Mouse (Mus musculus) embryonic facial prominence, embryonic 12.5 days (tissue): ENCODE data around the gene Ndufa4l2. TPM values are rescaled to one million over a fixed set of nuclear protein-coding genes. Genes with fewer than 3 reads are reported as not detected.
A peak's percentile ranks its signal among the peaks of the same experiment; 100 is the strongest.

ENCODE experiments used
- ATAC-seq: fragments of 200-750 bp; cut with Nextera tagmentation; 2 replicates; pipeline ENCODE4 v1.8.0; 2017; ENCODE audit not compliant: insufficient number of reproducible peaks, insufficient read depth, low FRiP score, low TSS enrichment
- H3K27ac ChIP-seq: fragments of 300-500 bp; sonication (generic); 2 replicates; pipeline ENCODE4 v1.5.1; 2016; ENCODE audit warnings: mild to moderate bottlenecking
- H3K27me3 ChIP-seq: fragments of 300-500 bp; sonication (generic); 2 replicates; pipeline ENCODE4 v1.6.1; 2016; ENCODE audit warnings: mild to moderate bottlenecking, moderate library complexity
- H3K36me3 ChIP-seq: fragments of 300-500 bp; sonication (generic); 2 replicates; pipeline ENCODE4 v1.6.1; 2016; ENCODE audit warnings: mild to moderate bottlenecking
- H3K4me1 ChIP-seq: fragments of 300-500 bp; sonication (generic); 2 replicates; pipeline ENCODE4 v1.6.1; 2016
- H3K4me2 ChIP-seq: fragments of 300-500 bp; sonication (generic); replicated peaks from 2 replicates; pipeline ENCODE4 v1.6.1; 2016; ENCODE audit warnings: mild to moderate bottlenecking, moderate library complexity
- H3K4me3 ChIP-seq: fragments of 300-500 bp; sonication (generic); 2 replicates; pipeline ENCODE4 v1.5.1; 2016; ENCODE audit warnings: mild to moderate bottlenecking
- H3K9ac ChIP-seq: fragments of 300-500 bp; sonication (generic); 2 replicates; pipeline ENCODE4 v1.6.1; 2016; ENCODE audit warnings: mild to moderate bottlenecking, moderate library complexity
- H3K9me3 ChIP-seq: fragments of 300-500 bp; sonication (generic); 2 replicates; pipeline ENCODE4 v1.6.1; 2016; ENCODE audit warnings: mild to moderate bottlenecking, moderate library complexity
- WGBS: fragments of 180-500 bp; shearing (Covaris S2); methylation state at CpG from one replicate; pipeline ENCODE4 v1.1.7; 2016; 5-methylcytosine and 5-hydroxymethylcytosine counted together
- polyA plus RNA-seq: library from polyadenylated mRNA; unstranded; fragments of >200 nt; fragmentation: Nextera tagmentation; extraction: Ambion mirVana; gene quantifications from 2 replicates; pipeline ENCODE4 v1.2.1, GENCODE M21; 2016

Gene Ndufa4l2
- polyA plus RNA-seq, 1 experiment from 2014 or later, result 2.9 TPM

DNA sequence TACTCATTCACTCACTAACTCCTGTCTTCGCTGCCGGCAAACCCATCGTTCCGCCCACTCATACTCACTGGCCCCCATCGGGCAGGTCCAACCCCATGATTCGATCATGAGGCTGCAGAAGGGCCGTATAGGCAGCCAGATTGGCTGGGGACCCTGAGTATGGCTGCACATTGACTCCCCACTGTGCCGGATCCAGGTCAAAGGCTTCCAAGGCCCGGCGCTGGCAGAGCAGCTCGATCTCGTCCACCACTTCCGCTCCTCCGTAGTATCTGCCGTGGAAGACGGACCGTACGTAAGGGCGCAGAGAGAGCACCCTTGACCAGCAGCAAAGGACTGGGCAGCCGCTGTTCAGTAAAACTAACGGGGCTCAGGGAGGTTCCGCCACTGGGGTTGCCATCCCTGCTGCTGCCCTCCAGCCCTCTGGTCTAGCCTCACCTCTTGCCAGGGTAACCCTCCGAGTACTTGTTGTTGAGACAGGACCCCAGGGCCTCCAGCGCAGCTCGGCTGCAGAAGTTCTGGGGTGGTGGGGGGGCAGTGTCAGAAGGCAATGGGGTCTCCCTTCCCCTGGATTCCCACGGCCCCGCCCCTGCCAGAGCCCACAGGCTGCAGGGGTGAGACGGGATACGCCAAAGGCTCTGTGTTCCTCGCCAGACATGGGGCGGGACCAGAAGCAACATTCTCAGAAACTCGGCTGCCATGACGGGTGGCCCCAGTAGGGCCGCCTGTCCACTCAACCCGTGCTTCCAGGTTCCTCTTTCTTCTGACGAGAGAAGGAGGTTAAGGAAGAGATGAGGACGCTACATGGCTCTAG, 5.3 kb downstream of the Ndufa4l2 start:
- H3K27me3 ChIP-seq, result peaks cover 56% of the 10 kb centered on the region
- no peak overlapping the region for H3K27ac ChIP-seq
- ATAC-seq, result no peak
- H3K36me3 ChIP-seq, result peaks cover 32% of the 10 kb centered on the region
- H3K4me1 ChIP-seq, result peaks cover 42% of the 10 kb centered on the region
- H3K4me3 ChIP-seq, result no peak overlapping the region
- 93% methylated on average over 37 of the region's 37 CpGs for WGBS
- H3K4me2 ChIP-seq, result peak overlapping the region; percentile 76; the same call in 1 of the 2 replicates
- no peak overlapping the region for H3K9ac ChIP-seq
- no peaks in the 10 kb centered on the region for H3K9me3 ChIP-seq

DNA sequence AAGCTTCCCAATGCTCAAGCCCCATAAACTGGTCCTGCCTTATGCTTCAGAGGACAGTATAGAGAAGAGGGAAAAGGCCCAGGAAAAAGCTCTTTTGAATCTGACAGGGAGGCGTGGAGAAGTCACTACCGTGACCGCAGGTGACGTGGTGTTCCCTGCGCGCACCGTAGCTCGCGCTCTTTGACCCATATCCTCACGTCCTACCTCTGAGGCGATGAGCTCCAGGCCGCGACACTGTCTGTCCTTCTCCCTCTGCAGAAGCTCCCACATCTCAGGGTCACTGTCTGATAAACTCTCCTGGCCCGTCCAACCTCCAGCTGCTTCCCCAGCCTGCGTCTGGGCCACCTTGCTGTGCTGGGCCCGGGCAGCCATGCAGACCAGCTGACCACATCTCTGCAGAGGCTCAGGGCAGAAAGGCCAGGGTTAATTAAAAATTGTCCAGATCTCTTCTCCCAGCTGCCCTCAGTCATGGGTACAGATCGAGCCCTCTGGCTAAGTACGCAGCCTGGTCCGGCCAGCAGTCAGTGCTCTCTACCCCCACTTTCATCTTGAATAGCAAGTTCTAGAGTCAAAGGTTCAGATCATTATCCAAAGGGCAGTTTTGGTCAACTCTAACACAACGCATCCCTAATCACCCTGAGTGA, 6.1 kb downstream of the Ndufa4l2 start:
- H3K4me2 ChIP-seq, result peak overlapping the region; percentile 76
- no peak overlapping the region for H3K4me3 ChIP-seq
- no peak for ATAC-seq
- H3K9ac ChIP-seq, result 0 out of 2 replicates have a peak overlapping the region, but pooled peaks have one; percentile 17
- WGBS, result 82% methylated on average over 20 of the region's 20 CpGs
- no peaks in the 10 kb centered on the region for H3K9me3 ChIP-seq
- H3K36me3 ChIP-seq, result peaks cover 32% of the 10 kb centered on the region
- H3K4me1 ChIP-seq, result peaks cover 46% of the 10 kb centered on the region
- peaks cover 56% of the 10 kb centered on the region for H3K27me3 ChIP-seq
- no peak overlapping the region for H3K27ac ChIP-seq

- Histone ChIP-seq H3K36me3 (peaks cover 32% of the 10 kb centered on the region), H3K4me3 (peak overlapping the region; percentile 53), H3K9ac (peak overlapping the region; percentile 52), H3K27ac (no peak overlapping the region), H3K4me2 (peak overlapping the region; percentile 76), H3K27me3 (peaks cover 56% of the 10 kb centered on the region), H3K4me1 (peaks cover 46% of the 10 kb centered on the region), H3K9me3 (no peaks in the 10 kb centered on the region)
- ATAC-seq, result no peak
- 9% methylated on average over 12 of the region's 12 CpGs for WGBS
Observed at GRCm38 (mm10) chr10:127521611-127522080, 6.9 kb downstream of the Ndufa4l2 start.

GRCm38 (mm10) chr10:127522088-127522581, 7.4 kb downstream of the Ndufa4l2 start, which contains the start of gene Shmt2:
Shmt2 (minus strand) TSS chr10:127522444.
- peak; percentile 62 for ATAC-seq
- H3K27ac ChIP-seq, result no peak within 1 kb of the TSS
- no peaks in the 10 kb centered on the region for H3K9me3 ChIP-seq
- H3K4me1 ChIP-seq, result peaks cover 45% of the 10 kb centered on the region
- 1% methylated on average over 21 of the region's 21 CpGs for WGBS
- peak within 1 kb of the TSS; percentile 53 for H3K4me3 ChIP-seq
- peaks cover 32% of the 10 kb centered on the region for H3K36me3 ChIP-seq
- H3K9ac ChIP-seq, result peak within 1 kb of the TSS; percentile 52
- peaks cover 56% of the 10 kb centered on the region for H3K27me3 ChIP-seq
- H3K4me2 ChIP-seq, result peak within 1 kb of the TSS; percentile 76

DNA sequence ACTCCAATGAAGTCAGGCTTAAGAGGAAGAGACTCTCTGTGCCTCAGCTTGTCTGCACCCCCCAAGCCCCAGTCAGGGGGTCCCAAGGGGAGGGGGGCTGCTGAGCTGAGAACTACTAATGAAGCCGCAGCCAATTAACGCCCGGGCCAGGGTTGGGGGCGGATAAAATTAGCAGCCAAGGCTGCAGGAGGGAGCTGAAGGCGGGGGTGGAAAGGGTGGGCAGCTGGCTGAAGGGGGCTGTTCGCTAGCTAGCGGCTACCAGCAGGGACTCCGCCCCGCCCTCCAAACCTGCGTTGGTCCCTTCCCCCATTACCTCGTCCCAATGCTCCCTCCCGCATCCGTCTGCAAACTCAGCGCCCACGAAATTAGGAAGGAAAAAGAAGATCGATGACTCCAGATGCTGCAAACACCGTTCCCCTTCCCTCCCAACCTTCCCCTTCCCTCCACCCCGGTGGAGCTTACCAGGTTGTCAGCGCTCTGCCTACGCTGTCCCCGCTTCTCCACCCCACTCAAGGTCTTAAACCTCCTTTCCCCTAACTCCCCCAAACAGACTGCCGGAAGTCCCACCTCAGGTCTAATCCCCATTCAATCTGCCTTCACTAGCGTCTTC, 10.0 kb downstream of the Ndufa4l2 start:
- Histone ChIP-seq H3K27me3 (peaks cover 66% of the 10 kb centered on the region), H3K9ac (no peak overlapping the region), H3K4me3 (peak overlapping the region; percentile 13; the same call in 1 of the 2 replicates), H3K9me3 (no peaks in the 10 kb centered on the region), H3K4me2 (peak overlapping the region; percentile 33), H3K4me1 (peaks cover 49% of the 10 kb centered on the region), H3K27ac (no peak overlapping the region), H3K36me3 (peaks cover 12% of the 10 kb centered on the region)
- WGBS, result 2% methylated on average over 23 of the region's 23 CpGs
- ATAC-seq, result no peak

GRCm38 (mm10) chr10:127526048-127526447, 11.3 kb downstream of the Ndufa4l2 start:
- H3K27me3 ChIP-seq, result peaks cover 79% of the 10 kb centered on the region
- H3K27ac ChIP-seq, result no peak overlapping the region
- WGBS, result 2% methylated on average over 26 of the region's 26 CpGs
- no peak for ATAC-seq
- H3K4me3 ChIP-seq, result peak overlapping the region; percentile 21
- H3K4me1 ChIP-seq, result peaks cover 50% of the 10 kb centered on the region
- H3K9ac ChIP-seq, result no peak overlapping the region
- H3K36me3 ChIP-seq, result no peaks in the 10 kb centered on the region
- H3K4me2 ChIP-seq, result peak overlapping the region; percentile 36
- no peaks in the 10 kb centered on the region for H3K9me3 ChIP-seq

DNA sequence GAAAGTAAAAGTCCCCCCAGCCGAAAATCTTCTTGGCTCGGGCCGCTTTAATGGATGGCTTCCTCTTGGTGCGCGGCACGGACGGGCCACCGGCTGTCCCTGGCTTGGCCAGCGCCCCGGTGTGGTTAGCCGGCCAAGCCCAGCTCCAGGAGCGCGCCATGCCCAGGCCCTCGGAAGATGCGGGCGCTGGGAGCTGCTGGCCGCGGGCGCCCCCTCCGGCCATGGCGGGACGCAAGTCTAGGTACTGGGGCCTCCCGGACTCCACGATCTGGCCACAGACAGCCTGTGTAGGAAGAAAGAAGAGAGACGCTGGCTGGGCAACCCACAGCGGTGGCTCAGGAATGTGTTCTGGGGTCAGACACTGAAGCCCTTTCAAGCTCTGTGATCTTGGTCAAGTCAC, 11.9 kb downstream of the Ndufa4l2 start:
- H3K4me2 ChIP-seq, result peak overlapping the region; percentile 36
- no peaks in the 10 kb centered on the region for H3K36me3 ChIP-seq
- WGBS, result under 1% methylated on average over 26 of the region's 26 CpGs
- H3K4me1 ChIP-seq, result peaks cover 44% of the 10 kb centered on the region
- H3K27ac ChIP-seq, result no peak overlapping the region
- ATAC-seq, result no peak
- no peaks in the 10 kb centered on the region for H3K9me3 ChIP-seq
- peaks cover 86% of the 10 kb centered on the region for H3K27me3 ChIP-seq
- H3K4me3 ChIP-seq, result peak overlapping the region; percentile 21
- no peak overlapping the region for H3K9ac ChIP-seq

DNA sequence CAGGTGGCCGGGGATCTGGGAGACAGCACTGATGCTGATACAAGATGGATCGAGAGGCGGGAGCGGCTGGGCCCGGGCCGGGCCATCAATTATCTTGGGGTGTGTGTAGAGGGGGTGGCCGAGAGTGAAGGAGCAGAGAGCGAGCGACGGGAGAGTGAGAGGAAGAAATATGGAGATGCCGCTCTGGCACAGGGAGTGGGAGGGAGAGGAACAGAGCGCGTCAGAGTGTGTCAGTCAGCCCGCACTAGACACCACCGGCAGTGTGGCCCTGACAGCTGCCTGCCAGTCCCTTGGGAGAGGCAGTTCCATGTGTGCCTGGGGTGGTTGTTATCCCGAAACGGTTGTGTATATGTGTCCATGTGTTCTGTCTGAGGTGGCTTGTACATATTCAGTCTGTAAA, 12.7 kb downstream of the Ndufa4l2 start:
- ATAC-seq, result 0 out of 2 replicates have a peak, but pooled peaks have one; percentile 6
- no peak overlapping the region; the same call in 1 of the 2 replicates for H3K9ac ChIP-seq
- 0 out of 2 replicates have a peak overlapping the region, but pooled peaks have one; percentile 5 for H3K4me3 ChIP-seq
- H3K27me3 ChIP-seq, result peaks cover 94% of the 10 kb centered on the region
- WGBS, result 4% methylated on average over 17 of the region's 17 CpGs
- H3K4me2 ChIP-seq, result no peak overlapping the region
- no peak overlapping the region for H3K27ac ChIP-seq
- H3K9me3 ChIP-seq, result no peaks in the 10 kb centered on the region
- H3K36me3 ChIP-seq, result no peaks in the 10 kb centered on the region
- peaks cover 46% of the 10 kb centered on the region for H3K4me1 ChIP-seq

DNA sequence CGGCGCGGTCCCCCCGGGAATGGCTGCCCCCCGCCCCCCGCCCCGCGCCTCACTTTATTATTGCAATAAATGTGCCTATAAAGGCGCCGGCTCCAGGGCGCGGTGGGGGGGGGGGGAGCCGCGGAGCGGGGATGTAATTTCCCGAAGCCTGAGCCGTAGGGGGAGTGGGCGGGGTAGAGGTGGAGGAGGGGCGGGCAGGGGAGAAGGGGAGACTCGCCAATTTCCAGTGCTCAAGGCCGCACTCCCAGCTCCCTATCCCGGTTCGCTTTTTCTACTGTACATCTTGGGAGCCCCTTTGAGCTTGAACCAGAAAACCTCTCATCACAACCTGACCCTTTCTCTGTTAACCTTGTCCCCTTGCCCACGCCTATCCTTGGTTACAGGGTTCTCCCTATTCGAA, 16.2 kb downstream of the Ndufa4l2 start:
- no peak for ATAC-seq
- peaks cover 100% of the 10 kb centered on the region for H3K27me3 ChIP-seq
- H3K4me3 ChIP-seq, result peak overlapping the region; percentile 22
- H3K4me2 ChIP-seq, result peak overlapping the region; percentile 40
- WGBS, result 1% methylated on average over 23 of the region's 25 CpGs
- no peak overlapping the region for H3K27ac ChIP-seq
- H3K36me3 ChIP-seq, result no peaks in the 10 kb centered on the region
- no peak overlapping the region for H3K9ac ChIP-seq
- H3K9me3 ChIP-seq, result no peaks in the 10 kb centered on the region
- peaks cover 50% of the 10 kb centered on the region for H3K4me1 ChIP-seq

DNA sequence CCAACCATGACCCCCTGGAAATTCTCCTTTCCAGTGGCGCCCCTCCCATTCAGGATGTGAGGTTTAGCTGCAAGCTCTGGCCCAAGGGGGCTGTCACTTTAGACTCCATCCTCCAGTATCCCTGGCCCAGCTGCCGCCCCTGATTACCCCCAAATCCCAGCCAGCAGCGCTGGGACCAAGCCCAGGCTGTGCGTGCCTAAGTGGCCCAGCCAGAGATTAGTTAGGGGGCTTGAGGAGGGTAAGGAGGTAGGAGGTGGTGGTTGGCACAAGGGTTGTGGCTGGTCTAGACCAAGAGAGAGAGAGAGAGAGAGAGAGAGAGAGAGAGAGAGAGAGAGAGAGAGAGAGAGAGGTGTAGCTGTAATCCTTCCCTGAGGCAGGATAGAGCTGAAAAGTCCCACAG, 16.8 kb downstream of the Ndufa4l2 start:
- peaks cover 44% of the 10 kb centered on the region for H3K4me1 ChIP-seq

More for the DNA sequence above, 16.8 kb downstream of the Ndufa4l2 start:
- no peak for ATAC-seq
- Histone ChIP-seq H3K4me2 (no peak overlapping the region), H3K9ac (no peak overlapping the region), H3K4me3 (no peak overlapping the region), H3K9me3 (no peaks in the 10 kb centered on the region), H3K27ac (no peak overlapping the region), H3K36me3 (no peaks in the 10 kb centered on the region), H3K27me3 (peaks cover 100% of the 10 kb centered on the region)
- WGBS, result 2% methylated on average over 4 of the region's 4 CpGs
